Mouse (Mus musculus) heart, postnatal 0 days (tissue): ENCODE results near the gene Vmn1r199.

Source experiments
- CTCF ChIP-seq: IDR thresholded peaks from 2 replicates; pipeline ENCODE4 v1.5.1; 2016; ENCODE audit warnings: antibody characterized with exemption, control low read depth, low read depth
- EP300 ChIP-seq: IDR thresholded peaks from 2 replicates; pipeline ENCODE4 v1.6.1; 2016; ENCODE audit warnings: antibody characterized with exemption, low read depth

DNA sequence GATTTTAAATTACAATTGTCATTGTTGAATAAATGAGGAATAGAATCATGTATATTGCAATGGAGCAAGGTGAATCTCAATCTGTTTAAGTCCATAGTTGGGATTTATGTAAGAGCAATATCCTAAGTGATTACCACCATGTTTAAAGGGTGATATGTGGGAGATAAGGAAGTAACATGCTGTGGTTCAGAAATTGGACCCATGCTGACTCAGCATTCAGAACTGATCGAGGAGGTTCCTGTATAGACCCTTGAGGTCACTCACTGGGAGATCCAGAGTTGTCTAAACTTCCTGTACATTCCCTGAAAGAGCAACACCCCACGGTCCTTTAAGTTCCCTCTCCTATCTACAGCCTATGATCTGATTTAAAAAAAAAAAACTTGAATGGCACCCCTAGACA, 46.3 kb upstream of the Vmn1r199 start:
- no peak for TF ChIP-seq CTCF
- TF ChIP-seq EP300, result no peak
